Mouse (Mus musculus) C2C12 (cell line): ENCODE results near the gene 4933427D14Rik.

Experiments used
- CTCF ChIP-seq: IDR thresholded peaks from one replicate; pipeline ENCODE4 v1.5.1; 2011; ENCODE audit not compliant: control insufficient read depth, insufficient read depth, insufficient read length
- MAX ChIP-seq: IDR thresholded peaks from one replicate; pipeline ENCODE4 v1.6.1; 2011; ENCODE audit warnings: mild to moderate bottlenecking, control low read depth

GRCm38 (mm10) chr11:72125781-72126180 is 81.5 kb downstream of the 4933427D14Rik start:
- TF ChIP-seq MAX, result no peak
- no peak for TF ChIP-seq CTCF
